Mouse (Mus musculus) forebrain, postnatal 0 days (tissue): Measurements from ENCODE around the gene Fdx1l. TPM values are rescaled to one million over a fixed set of nuclear protein-coding genes. Genes with fewer than 3 reads are reported as not detected.

Experiments
- ATAC-seq: fragments of 200-750 bp; cut with Nextera tagmentation; 2 replicates; pipeline ENCODE4 v1.8.0; 2017; ENCODE audit warnings: mild to moderate bottlenecking, moderate library complexity
- DNase-seq: peaks from one replicate; pipeline ENCODE4 v3.0.0-alpha.2; 2015
- H3K27ac ChIP-seq: fragments of 300-500 bp; sonication (generic); 2 replicates; pipeline ENCODE4 v1.5.1; 2014; ENCODE audit warnings: low read depth, mild to moderate bottlenecking, antibody characterized with exemption, low read length, moderate library complexity, mixed read lengths
- H3K27me3 ChIP-seq: fragments of 300-500 bp; sonication (generic); 2 replicates; pipeline ENCODE4 v1.6.1; 2014; ENCODE audit warnings: mild to moderate bottlenecking, low read length, mixed read lengths; ENCODE audit not compliant: insufficient read depth
- H3K36me3 ChIP-seq: fragments of 300-500 bp; sonication (generic); 2 replicates; pipeline ENCODE4 v1.6.1; 2014; ENCODE audit warnings: mild to moderate bottlenecking, moderate library complexity; ENCODE audit not compliant: insufficient read depth
- H3K4me1 ChIP-seq: fragments of 300-500 bp; sonication (generic); 2 replicates; pipeline ENCODE4 v1.6.1; 2014; ENCODE audit warnings: antibody characterized with exemption; ENCODE audit not compliant: insufficient read depth
- H3K4me2 ChIP-seq: fragments of 300-500 bp; sonication (generic); 2 replicates; pipeline ENCODE4 v1.6.1; 2014; ENCODE audit warnings: low read depth, mild to moderate bottlenecking, moderate library complexity
- H3K4me3 ChIP-seq: fragments of 300-500 bp; sonication (generic); 2 replicates; pipeline ENCODE4 v1.5.1; 2014; ENCODE audit warnings: low read depth, low read length, mixed read lengths
- H3K9ac ChIP-seq: fragments of 300-500 bp; sonication (generic); 2 replicates; pipeline ENCODE4 v1.6.1; 2014; ENCODE audit warnings: mild to moderate bottlenecking
- H3K9me3 ChIP-seq: fragments of 300-500 bp; sonication (generic); 2 replicates; pipeline ENCODE4 v1.6.1; 2016; ENCODE audit warnings: low read length
- CTCF ChIP-seq: sonication (generic); IDR thresholded peaks from 2 replicates; pipeline ENCODE4 v1.5.1; 2016; ENCODE audit warnings: antibody characterized with exemption, control low read depth, low read depth
- WGBS: fragments of 180-500 bp; shearing (Covaris S2); extraction: QIAGEN DNeasy Blood & Tissue Kit; methylation state at CpG from one replicate; pipeline ENCODE4 v1.1.7; 2014; 5-methylcytosine and 5-hydroxymethylcytosine counted together
- polyA plus RNA-seq: library from polyadenylated mRNA; unstranded; fragments of >200 nt; fragmentation: Nextera tagmentation; extraction: Ambion mirVana; gene quantifications from 2 replicates; pipeline ENCODE4 v1.2.1, GENCODE M21; 2015
- total RNA-seq: library from RNA; depleted of rRNA; stranded (reverse); fragments of >200 nt; gene quantifications from 2 replicates; pipeline ENCODE4 v1.2.3, GENCODE M21; 2014

Gene Fdx1l
- total and polyA plus RNA-seq, 2 experiments from 2014 or later: 63.2 to 79.4 TPM

DNA sequence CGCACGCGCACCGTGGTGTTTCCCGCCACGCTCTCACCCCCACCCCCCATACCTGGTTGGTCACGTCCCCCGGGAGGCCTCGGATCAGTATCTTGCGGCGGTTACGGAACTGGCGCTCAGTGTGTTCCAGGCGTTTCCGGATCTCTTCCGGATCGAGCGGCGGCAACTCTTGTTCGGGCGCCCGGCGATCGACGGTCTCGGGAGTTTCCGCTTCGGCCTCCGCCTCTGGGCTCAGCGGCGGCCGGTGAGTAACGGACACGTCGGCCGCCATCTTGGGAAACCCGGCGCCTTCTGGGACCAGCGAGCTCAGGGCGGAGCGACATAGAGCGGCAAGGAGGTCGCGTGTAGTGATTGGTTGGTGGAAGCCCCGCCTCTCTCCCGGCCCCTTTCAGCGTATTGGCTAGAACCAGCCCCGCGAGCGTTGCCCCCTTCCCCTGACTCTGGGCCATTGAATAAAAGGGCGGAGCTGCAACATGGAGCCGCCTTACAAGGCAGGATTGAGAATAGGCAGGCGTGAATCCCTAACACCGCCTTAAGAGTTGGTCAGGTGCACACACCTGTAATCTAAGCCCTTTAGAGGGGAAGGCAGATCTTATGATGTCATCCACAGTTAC, 18.4 kb upstream of the Fdx1l start, which contains the start of the genes Gm38431 and Raver1:
TSS of gene Gm38431 (minus strand) at position 291 of the 614 bp plus-strand sequence.
TSS of gene Raver1 (minus strand) at position 302 of the 614 bp plus-strand sequence.
- Histone ChIP-seq H3K4me1 (peaks cover 7% of the 10 kb centered on the region), H3K36me3 (peaks cover 30% of the 10 kb centered on the region), H3K27me3 (no peaks in the 10 kb centered on the region), H3K9me3 (no peaks in the 10 kb centered on the region), H3K9ac (peak within 1 kb of the TSS; percentile 77), H3K4me2 (peak within 1 kb of the TSS; percentile 72), H3K4me3 (peak within 1 kb of the TSS; percentile 71), H3K27ac (peak within 1 kb of the TSS; percentile 89)
- TF ChIP-seq CTCF: no peak
- ATAC-seq: peak; percentile 100
- peak; percentile 98 for DNase-seq
- WGBS: 6% methylated on average over 54 of the region's 54 CpGs

DNA sequence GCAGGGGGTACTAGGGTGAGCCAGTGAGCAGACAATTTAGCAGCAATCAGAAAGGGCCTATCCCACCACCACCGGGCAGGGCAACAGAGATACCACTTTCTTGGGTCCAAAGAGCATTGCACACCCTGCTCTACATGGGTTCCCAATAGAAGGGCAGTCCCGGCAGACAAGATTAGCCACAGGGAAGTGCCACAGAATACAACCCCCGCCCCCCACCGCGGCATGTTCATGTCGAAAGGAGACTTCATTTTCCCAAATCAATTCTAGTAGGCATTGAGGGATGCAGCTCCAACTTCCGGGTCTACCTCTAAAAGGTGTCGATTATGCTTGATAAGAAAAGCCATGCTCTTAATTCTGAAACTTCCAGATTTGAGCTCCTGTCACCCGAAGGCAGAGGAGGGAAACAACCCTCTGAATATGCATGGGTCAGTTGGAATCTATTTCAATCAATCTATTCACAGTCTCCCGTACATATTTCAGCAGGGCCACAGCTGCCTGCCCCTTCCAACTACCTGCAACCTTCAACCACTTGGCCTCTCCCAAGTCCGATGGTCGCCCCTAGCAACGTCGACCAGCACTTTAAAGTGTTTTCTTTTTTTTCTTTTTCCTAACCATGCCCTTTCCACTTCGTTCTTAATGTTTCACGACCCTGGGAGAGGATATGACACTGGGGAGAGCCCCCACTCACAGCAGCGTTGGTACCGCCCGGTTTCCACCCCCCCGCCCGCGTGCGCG, 17.7 kb upstream of the Fdx1l start:
- Histone ChIP-seq H3K4me2 (peak overlapping the region; percentile 72), H3K9ac (peak overlapping the region; percentile 77), H3K27me3 (no peaks in the 10 kb centered on the region), H3K4me1 (peaks cover 7% of the 10 kb centered on the region), H3K4me3 (peak overlapping the region; percentile 71), H3K9me3 (no peaks in the 10 kb centered on the region), H3K27ac (peak overlapping the region; percentile 89), H3K36me3 (peaks cover 36% of the 10 kb centered on the region)
- peak; percentile 1 for ATAC-seq
- WGBS: 3% methylated on average over 24 of the region's 24 CpGs
- no peak for DNase-seq
- no peak for TF ChIP-seq CTCF

GRCm38 (mm10) chr9:21090537-21090936, 17.1 kb upstream of the Fdx1l start:
- no peak for ATAC-seq
- WGBS: 86% methylated on average over 1 of the region's 1 CpGs
- Histone ChIP-seq H3K36me3 (peaks cover 42% of the 10 kb centered on the region), H3K9ac (peak overlapping the region; percentile 77), H3K4me2 (peak overlapping the region; percentile 72), H3K4me1 (peaks cover 7% of the 10 kb centered on the region), H3K27me3 (no peaks in the 10 kb centered on the region), H3K9me3 (no peaks in the 10 kb centered on the region), H3K27ac (no peak overlapping the region), H3K4me3 (peak overlapping the region; percentile 71)
- DNase-seq: no peak
- no peak for TF ChIP-seq CTCF

DNA sequence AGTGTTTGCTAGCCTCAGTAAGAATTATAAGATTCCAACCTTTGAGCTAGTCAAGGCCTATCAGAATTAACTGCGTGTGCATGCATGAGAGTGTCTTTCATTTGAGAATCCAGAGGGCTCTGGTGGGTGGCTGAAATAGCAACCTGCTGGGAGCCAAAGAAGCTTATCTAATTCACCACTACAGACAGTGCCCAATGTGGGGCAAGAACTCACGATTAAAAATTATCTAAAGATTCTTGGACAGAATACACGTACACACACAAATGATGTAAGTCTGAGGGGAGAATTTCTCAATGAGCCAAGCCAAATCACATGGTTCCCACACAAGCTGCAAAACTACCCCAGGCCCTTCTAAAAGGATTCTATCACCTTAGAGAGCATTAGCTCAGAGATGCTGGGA, 9.9 kb upstream of the Fdx1l start:
- H3K36me3 ChIP-seq: peaks cover 81% of the 10 kb centered on the region
- H3K27ac ChIP-seq: no peak overlapping the region
- H3K4me1 ChIP-seq: no peaks in the 10 kb centered on the region
- WGBS: 71% methylated on average over 3 of the region's 3 CpGs
- H3K9me3 ChIP-seq: no peaks in the 10 kb centered on the region
- DNase-seq (no peak), ATAC-seq (no peak)
- H3K9ac ChIP-seq: no peak overlapping the region
- H3K4me2 ChIP-seq: no peak overlapping the region
- no peak for TF ChIP-seq CTCF
- no peaks in the 10 kb centered on the region for H3K27me3 ChIP-seq
- H3K4me3 ChIP-seq: no peak overlapping the region

GRCm38 (mm10) chr9:21081127-21081526, 7.7 kb upstream of the Fdx1l start:
- DNase-seq (no peak), ATAC-seq (no peak)
- Histone ChIP-seq H3K36me3 (peaks cover 82% of the 10 kb centered on the region), H3K4me1 (no peaks in the 10 kb centered on the region), H3K27ac (no peak overlapping the region), H3K4me2 (no peak overlapping the region), H3K4me3 (no peak overlapping the region), H3K9me3 (no peaks in the 10 kb centered on the region), H3K9ac (no peak overlapping the region), H3K27me3 (no peaks in the 10 kb centered on the region)
- TF ChIP-seq CTCF: no peak
- 83% methylated on average over 9 of the region's 9 CpGs for WGBS

DNA sequence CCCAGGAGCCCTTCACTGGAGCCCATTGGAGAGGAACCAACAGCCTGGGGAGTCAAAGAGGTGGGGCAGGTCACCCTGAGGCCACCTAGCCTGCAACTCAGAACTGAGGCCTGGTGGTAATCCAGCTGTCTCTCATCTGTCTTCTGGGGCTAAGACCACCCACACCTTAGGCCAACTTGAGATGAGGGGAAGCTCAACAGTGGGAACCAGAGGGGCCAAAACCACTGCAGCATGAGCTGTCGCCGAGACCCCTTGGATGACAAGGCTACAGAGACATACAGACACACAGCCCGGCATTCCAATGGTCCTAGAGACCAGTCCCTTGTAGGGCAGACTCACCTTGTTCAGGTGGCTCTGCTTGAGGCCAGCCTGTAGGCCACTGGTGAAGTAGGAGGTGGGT, 2.2 kb upstream of the Fdx1l start:
- Histone ChIP-seq H3K27ac (no peak overlapping the region), H3K9ac (no peak overlapping the region), H3K36me3 (peaks cover 52% of the 10 kb centered on the region), H3K9me3 (no peaks in the 10 kb centered on the region), H3K4me2 (no peak overlapping the region), H3K27me3 (no peaks in the 10 kb centered on the region), H3K4me1 (peaks cover 7% of the 10 kb centered on the region; the same call in 1 of the 2 replicates), H3K4me3 (no peak overlapping the region)
- no peak for TF ChIP-seq CTCF
- DNase-seq (no peak), ATAC-seq (no peak)
- WGBS: 83% methylated on average over 3 of the region's 3 CpGs

DNA sequence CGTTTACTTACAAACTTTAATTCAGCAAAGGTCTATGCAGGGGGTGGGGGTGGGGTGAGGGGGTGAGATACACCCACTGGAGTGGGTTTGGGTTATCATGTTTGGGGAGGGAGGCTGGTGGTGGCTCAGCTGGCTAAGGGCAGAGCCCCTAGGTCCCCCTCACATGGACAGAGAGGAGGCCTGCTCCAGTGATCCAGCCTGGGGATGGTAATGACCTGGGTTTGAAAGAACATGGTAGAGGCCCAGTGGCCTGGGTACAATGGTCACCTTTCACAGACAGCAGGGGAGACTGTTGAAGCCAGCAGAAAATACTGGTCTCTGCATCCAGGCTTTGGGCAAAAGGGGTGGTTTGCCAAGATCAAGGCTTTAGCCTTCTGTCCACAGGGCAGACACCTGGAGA, 759 bp upstream of the Fdx1l start:
- Histone ChIP-seq H3K36me3 (peaks cover 49% of the 10 kb centered on the region), H3K27ac (no peak overlapping the region), H3K4me2 (no peak overlapping the region), H3K27me3 (no peaks in the 10 kb centered on the region), H3K4me1 (peaks cover 7% of the 10 kb centered on the region; the same call in 1 of the 2 replicates), H3K9me3 (no peaks in the 10 kb centered on the region), H3K4me3 (no peak overlapping the region), H3K9ac (no peak overlapping the region)
- ATAC-seq (no peak), DNase-seq (no peak)
- no peak for TF ChIP-seq CTCF
- 78% methylated on average over 1 of the region's 1 CpGs for WGBS
